Comparison of ENCODE assay signal across 20 mouse cellular contexts in the genomic region with DNA sequence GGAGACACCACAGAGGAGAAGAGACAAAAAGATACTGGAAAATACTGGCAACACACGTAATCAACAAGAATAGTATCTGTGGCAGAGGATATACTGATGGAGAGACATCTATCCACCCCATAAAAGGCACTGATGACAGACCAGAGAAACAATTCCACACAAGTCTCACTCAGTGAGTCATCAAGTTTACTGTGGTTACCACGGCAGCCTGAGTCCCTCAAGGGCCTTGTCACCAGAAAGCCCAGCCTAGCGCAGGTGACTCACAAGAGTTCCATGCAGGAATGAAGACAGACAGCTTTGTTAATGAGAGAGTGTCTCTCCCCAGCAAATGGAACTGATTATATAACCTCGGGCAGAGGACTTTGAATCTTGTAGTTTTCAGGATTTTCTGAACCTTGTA.
DNase-seq lines count a peak whose midpoint lies in the region; ATAC-seq and TF ChIP-seq lines count a peak whose summit lies in the region.
"Had no signal": no experiment of that assay in that cellular context is flagged by ENCODE, and none has a peak within 500 bp of the region (broad histone marks: within the 10 kb centered on the region; RNA-seq: fewer than 3 reads in every experiment).

No protein-coding gene starts in this region.

- no peaks in the 10 kb centered on the region for H3K4me1 ChIP-seq in heart, embryonic 10.5 days
- H3K4me1 ChIP-seq in CH12.LX (ENCODE audit: control insufficient read depth in 1 of 2, insufficient read depth in 2 of 2) = peaks cover 0 to 5% of the 10 kb centered on the region in 2 experiments; a peak in 2 of 4 replicates
- no peaks in the 10 kb centered on the region for H3K4me1 ChIP-seq in kidney, embryonic 16.5 days (ENCODE audit: insufficient read depth, low read length)
- H3K4me1 ChIP-seq: forebrain, embryonic 10.5 days; heart, embryonic 13.5 days; midbrain, embryonic 12.5 days had no signal

- no peak for TF ChIP-seq POLR2A in CH12.LX (IDR thresholded peaks at IDR 0.05; ENCODE audit: low read depth, low read length)

- H3K27me3 ChIP-seq in heart, embryonic 10.5 days (ENCODE audit: insufficient read depth, poor library complexity, severe bottlenecking) = no peaks in the 10 kb centered on the region
- H3K27me3 ChIP-seq in CH12.LX (replicated peaks) = no peaks in the 10 kb centered on the region
- H3K27me3 ChIP-seq in kidney, embryonic 16.5 days (ENCODE audit: insufficient read depth, low read length) = no peaks in the 10 kb centered on the region
- H3K27me3 ChIP-seq: heart, embryonic 13.5 days; midbrain, embryonic 12.5 days; neural tube, embryonic 15.5 days had no signal

- ATAC-seq in kidney, embryonic 16.5 days (ENCODE audit: low FRiP score, low TSS enrichment) = no peak
- no peak for ATAC-seq in granulocyte monocyte progenitor cell, adult 5-6 weeks (replicated peaks; ENCODE audit: poor library complexity, severe bottlenecking)

- dilution Hi-C loops in CH12.LX (cut with MboI; ENCODE audit: extremely low pct_ligation_motif_present, extremely low pct_unique_long_range_greater_than_20kb, low sequenced_read_pairs) = no loop called here

- TF ChIP-seq RAD21 in CH12.LX (IDR thresholded peaks at IDR 0.05; ENCODE audit: low read depth, low read length) = no peak

- peak; percentile 82 for DNase-seq in heart, embryonic 10.5 days (ENCODE audit: low spot score)
- no peak for DNase-seq in heart, postnatal 10 days
- DNase-seq in CH12.LX (ENCODE audit: extremely low read depth) = peak; percentile 31
- DNase-seq in adrenal gland, postnatal 10 days = peak; percentile 13
- peak; percentile 23 for DNase-seq in fibroblast of lung, adult 2 months (ENCODE audit: low read depth)
- DNase-seq in kidney, postnatal 14 days = no peak
- DNase-seq: cerebellum, postnatal 25 days; gastrocnemius, postnatal 36 days; kidney, adult 2 months; kidney, postnatal 36 days; layer of hippocampus, postnatal 36 days; lung, adult 18-20 months; lung, postnatal 4 days; thymus, postnatal 4 days had no signal

- H3K4me3 ChIP-seq in heart, embryonic 10.5 days = no peak overlapping the region
- H3K4me3 ChIP-seq in CH12.LX (replicated peaks in 1 of 3; ENCODE audit: low read depth in 2 of 3, low read length in 2 of 3, poor library complexity in 1 of 3) = no peak overlapping the region
- H3K4me3 ChIP-seq in kidney, embryonic 16.5 days (ENCODE audit: low read length) = no peak overlapping the region
- H3K4me3 ChIP-seq: forebrain, embryonic 10.5 days; heart, embryonic 13.5 days; midbrain, embryonic 12.5 days; neural tube, embryonic 15.5 days had no signal

- no peak for TF ChIP-seq CTCF in CH12.LX (conservative IDR thresholded peaks at IDR 0.05 in 1 of 2, IDR thresholded peaks at IDR 0.05 in 1 of 2; ENCODE audit: low read depth in 2 of 2, low read length in 2 of 2)

- in situ Hi-C loops in CH12.LX (cut with MboI; ENCODE audit: low pct_ligation_motif_present, low pct_unique_long_range_greater_than_20kb, low sequenced_read_pairs) = no loop called here

- H3K36me3 ChIP-seq in heart, embryonic 10.5 days = no peaks in the 10 kb centered on the region
- no peaks in the 10 kb centered on the region for H3K36me3 ChIP-seq in CH12.LX (replicated peaks in 1 of 2; ENCODE audit: control insufficient read depth in 1 of 2, insufficient read depth in 1 of 2, low read length in 1 of 2)
- H3K36me3 ChIP-seq in kidney, embryonic 16.5 days (ENCODE audit: insufficient read depth, low read length) = no peaks in the 10 kb centered on the region
- H3K36me3 ChIP-seq: forebrain, embryonic 10.5 days; heart, embryonic 13.5 days; midbrain, embryonic 12.5 days; neural tube, embryonic 15.5 days had no signal

- H3K4me2 ChIP-seq in CH12.LX (ENCODE audit: insufficient read depth, low read depth, poor library complexity, severe bottlenecking) = no peak overlapping the region
- no peak overlapping the region for H3K4me2 ChIP-seq in kidney, embryonic 16.5 days (replicated peaks; ENCODE audit: low read depth, low read length)
- H3K4me2 ChIP-seq: heart, embryonic 13.5 days; midbrain, embryonic 12.5 days; neural tube, embryonic 15.5 days had no signal

- no peaks in the 10 kb centered on the region for H3K79me2 ChIP-seq in CH12.LX (replicated peaks; ENCODE audit: control insufficient read depth, extremely low read depth, insufficient read depth, poor library complexity, severe bottlenecking)

- intact Hi-C loops in heart, postnatal 10 days (cut with DNase I) = no loop called here

- no peaks in the 10 kb centered on the region for H3K9me3 ChIP-seq in heart, embryonic 10.5 days
- H3K9me3 ChIP-seq in CH12.LX (replicated peaks; ENCODE audit: low read length) = no peaks in the 10 kb centered on the region
- no peaks in the 10 kb centered on the region for H3K9me3 ChIP-seq in kidney, embryonic 16.5 days (ENCODE audit: low read length)
- H3K9me3 ChIP-seq: heart, embryonic 13.5 days; midbrain, embryonic 12.5 days; neural tube, embryonic 15.5 days had no signal

- no peak for TF ChIP-seq EP300 in CH12.LX (IDR thresholded peaks at IDR 0.05; ENCODE audit: low read length)

- H3K27ac ChIP-seq in heart, embryonic 10.5 days = no peak overlapping the region
- no peak overlapping the region for H3K27ac ChIP-seq in CH12.LX (ENCODE audit: insufficient read depth, low read depth)
- H3K27ac ChIP-seq in kidney, embryonic 16.5 days (ENCODE audit: low read length) = no peak overlapping the region
- H3K27ac ChIP-seq: forebrain, embryonic 10.5 days; heart, embryonic 13.5 days; midbrain, embryonic 12.5 days; neural tube, embryonic 15.5 days had no signal

- 48% methylated on average over 4 of the region's 4 CpGs for WGBS in heart, embryonic 10.5 days
- WGBS in kidney, embryonic 16.5 days = 80% methylated on average over 4 of the region's 4 CpGs

- H3K9ac ChIP-seq in CH12.LX (ENCODE audit: insufficient read depth, low read depth) = no peak overlapping the region
- H3K9ac ChIP-seq in kidney, embryonic 16.5 days (replicated peaks; ENCODE audit: low read length) = no peak overlapping the region
- H3K9ac ChIP-seq: heart, embryonic 13.5 days; midbrain, embryonic 12.5 days; neural tube, embryonic 15.5 days had no signal

TF ChIP-seq in CH12.LX, 34 proteins besides CTCF, POLR2A, EP300 and RAD21:
- TF ChIP-seq ZMIZ1 (IDR thresholded peaks at IDR 0.05; ENCODE audit: low read depth, low read length) = no peak
- no peak for TF ChIP-seq MAZ (IDR thresholded peaks at IDR 0.05; ENCODE audit: low read depth, low read length)
- TF ChIP-seq PAX5 (IDR thresholded peaks at IDR 0.05; ENCODE audit: low read length) = no peak
- TF ChIP-seq ZNF384 (IDR thresholded peaks at IDR 0.05; ENCODE audit: low read depth, low read length) = no peak
- no peak for TF ChIP-seq UBTF (IDR thresholded peaks at IDR 0.05; ENCODE audit: low read depth, low read length)
- TF ChIP-seq CHD1 (IDR thresholded peaks at IDR 0.05; ENCODE audit: low read depth, low read length) = no peak
- no peak for TF ChIP-seq USF2 (conservative IDR thresholded peaks at IDR 0.05; ENCODE audit: low read depth, low read length)
- TF ChIP-seq SMC3 (IDR thresholded peaks at IDR 0.05; ENCODE audit: low read depth, low read length) = no peak
- no peak for TF ChIP-seq E2F4 (IDR thresholded peaks at IDR 0.05; ENCODE audit: insufficient replicate concordance, low read depth, low read length)
- TF ChIP-seq SIN3A (IDR thresholded peaks at IDR 0.05; ENCODE audit: low read length) = no peak
- no peak for TF ChIP-seq TBP (conservative IDR thresholded peaks at IDR 0.05; ENCODE audit: low read depth, low read length)
- no peak for TF ChIP-seq IRF4 (IDR thresholded peaks at IDR 0.05; ENCODE audit: low read depth, low read length)
- no peak for TF ChIP-seq BHLHE40 (IDR thresholded peaks at IDR 0.05; ENCODE audit: low read depth, low read length)
- no peak for TF ChIP-seq JUND (conservative IDR thresholded peaks at IDR 0.05; ENCODE audit: low read depth, low read length)
- TF ChIP-seq MEF2A (IDR thresholded peaks at IDR 0.05; ENCODE audit: borderline replicate concordance, low read depth, low read length) = no peak
- TF ChIP-seq MAFK (IDR thresholded peaks at IDR 0.05; ENCODE audit: insufficient replicate concordance, low read length) = no peak
- no peak for TF ChIP-seq MAX (IDR thresholded peaks at IDR 0.05; ENCODE audit: low read length)
- TF ChIP-seq JUN (IDR thresholded peaks at IDR 0.05; ENCODE audit: insufficient read depth, low read depth, low read length) = no peak
- no peak for TF ChIP-seq CHD2 (IDR thresholded peaks at IDR 0.05; ENCODE audit: low read length)

Comparison
In these comparisons a context has a peak if more than half of its experiments do, and no peak if none do; other contexts are left out.
1. DNase-seq: peak in heart, embryonic 10.5 days (single experiment), CH12.LX (single experiment), adrenal gland, postnatal 10 days (single experiment) and fibroblast of lung, adult 2 months (single experiment); none in heart, postnatal 10 days (0 of 2) and kidney, postnatal 14 days (single experiment).